Comparison of ENCODE assay signal across 8 mouse cellular contexts in the genomic region with DNA sequence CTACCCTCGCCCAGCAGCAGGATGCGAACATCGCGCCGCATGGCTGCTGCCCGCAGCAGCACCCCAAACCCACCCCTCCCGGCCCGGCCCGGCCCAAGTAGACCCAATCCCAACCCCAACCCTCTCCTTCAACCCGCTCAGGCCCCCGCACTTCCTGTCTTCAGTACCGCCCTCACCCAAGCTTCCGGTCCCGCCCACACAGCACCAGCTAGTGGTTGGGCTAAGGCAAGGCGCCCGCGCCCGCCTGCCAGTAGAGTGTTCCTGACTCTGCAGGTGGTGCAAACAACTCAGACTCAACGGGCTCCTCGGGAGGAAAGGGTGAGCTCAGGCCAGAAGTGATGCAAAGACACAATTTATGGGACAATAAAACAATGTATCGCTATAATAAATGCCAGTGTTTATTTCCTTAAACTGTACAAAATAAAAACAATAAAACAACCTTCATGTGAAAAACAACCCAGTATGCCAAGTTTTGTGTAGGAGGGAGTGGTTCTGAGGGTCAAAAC. TPM values are rescaled to one million over a fixed set of nuclear protein-coding genes. Genes with fewer than 3 reads are reported as not detected.
DNase-seq lines count a peak whose midpoint lies in the region; ATAC-seq lines count a peak whose summit lies in the region.

Gene Rhot2, minus strand, starts transcription at position 456 of the 506 bp plus-strand sequence.

- peak within 1 kb of the TSS; percentile 77 for H3K27ac ChIP-seq in hindbrain, embryonic 12.5 days

- peak; percentile 96 for DNase-seq in Muller cell, postnatal 12 days (ENCODE audit: inconsistent ontology term)
- peak; percentile 96 for DNase-seq in cerebellum, adult 9-11 months
- DNase-seq in frontal cortex, postnatal 10 days (ENCODE audit: low spot score in 2 of 2) = peak; percentile 93
- peak; percentile 86 to 89 for DNase-seq in layer of hippocampus, postnatal 25 days (ENCODE audit: extremely low spot score in 1 of 2, low spot score in 1 of 2)
- DNase-seq in lung, postnatal 25 days (ENCODE audit: low spot score) = peak; percentile 97
- DNase-seq in retina, embryonic 14.5 days (ENCODE audit: low spot score) = peak; percentile 95
- peak; percentile 98 for DNase-seq in thymus, postnatal 4 days

- H3K36me3 ChIP-seq in hindbrain, embryonic 12.5 days = peaks cover 62% of the 10 kb centered on the region

- WGBS in hindbrain, embryonic 12.5 days = under 1% methylated on average over 21 of the region's 21 CpGs

- peak; percentile 90 for ATAC-seq in hindbrain, embryonic 12.5 days (ENCODE audit: low FRiP score)

- H3K4me1 ChIP-seq in hindbrain, embryonic 12.5 days = peaks cover 17% of the 10 kb centered on the region

- H3K27me3 ChIP-seq in hindbrain, embryonic 12.5 days = no peaks in the 10 kb centered on the region

- peak within 1 kb of the TSS; percentile 86 for H3K4me3 ChIP-seq in hindbrain, embryonic 12.5 days

- H3K9me3 ChIP-seq in hindbrain, embryonic 12.5 days (replicated peaks) = no peaks in the 10 kb centered on the region

- peak within 1 kb of the TSS; percentile 88 for H3K9ac ChIP-seq in hindbrain, embryonic 12.5 days

- peak within 1 kb of the TSS; percentile 88 for H3K4me2 ChIP-seq in hindbrain, embryonic 12.5 days (replicated peaks)

RNA-seq across cellular contexts. Expression of gene Rhot2, which starts in this region (rescaled TPM):
- polyA plus RNA-seq in hindbrain, embryonic 12.5 days (2016; fragmentation: Nextera tagmentation; extraction: Ambion mirVana) = 18.5 and 19.4 TPM in 2 replicates
- 100 to 1,000 TPM in 1 of 2 experiments, 10 to 100 TPM in 1; 95.2 to 107 TPM for total RNA-seq in layer of hippocampus, postnatal 25 days (2021)

Comparison
In these comparisons a context has a peak if more than half of its experiments do, and no peak if none do; other contexts are left out.
1. Peak in every context shown above with its lines: DNase-seq, ATAC-seq, H3K4me3 ChIP-seq and H3K27ac ChIP-seq.